8 mouse cellular contexts compared by ENCODE assay signal in the genomic region with DNA sequence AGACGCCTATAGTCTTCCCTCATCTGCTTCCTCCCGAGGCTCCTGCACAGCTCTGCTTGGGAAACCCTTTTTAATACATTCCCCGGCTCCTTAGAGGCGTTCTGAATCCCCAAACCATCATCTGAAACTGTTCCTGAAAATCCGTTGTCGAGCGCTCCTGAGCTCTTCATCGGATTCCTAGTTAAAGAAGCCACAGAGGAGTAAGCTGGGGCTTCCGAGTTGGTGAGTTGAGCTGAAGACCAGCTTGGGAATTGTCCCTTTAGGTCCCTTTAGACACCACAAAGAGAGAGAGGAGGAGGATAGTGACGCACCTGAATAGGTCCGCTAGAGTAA. TPM values are rescaled to one million over a fixed set of nuclear protein-coding genes. Genes with fewer than 3 reads are reported as not detected.
A peak's percentile ranks its signal among the peaks of the same experiment; 100 is the strongest.
DNase-seq lines count a peak whose midpoint lies in the region; ATAC-seq and TF ChIP-seq lines count a peak whose summit lies in the region.

No protein-coding gene starts in this region.

- peaks cover 60% of the 10 kb centered on the region for H3K27me3 ChIP-seq in heart, embryonic 11.5 days (ENCODE audit: control insufficient read depth, insufficient read depth, low read length)
- peaks cover 93% of the 10 kb centered on the region for H3K27me3 ChIP-seq in E14TG2a.4 (ENCODE audit: insufficient read depth, low read length)
- peaks cover 25% of the 10 kb centered on the region for H3K27me3 ChIP-seq in forebrain, embryonic 14.5 days (replicated peaks; ENCODE audit: control insufficient read depth, insufficient read depth, low read length)
- peaks cover 67% of the 10 kb centered on the region for H3K27me3 ChIP-seq in liver, embryonic 13.5 days

- peaks cover 5% of the 10 kb centered on the region; the same call in 1 of the 2 replicates for H3K4me1 ChIP-seq in heart, embryonic 11.5 days (ENCODE audit: control insufficient read depth, insufficient read depth, low read length)
- H3K4me1 ChIP-seq in E14TG2a.4 (replicated peaks; ENCODE audit: low read depth, low read length) = peaks cover 21% of the 10 kb centered on the region
- H3K4me1 ChIP-seq in forebrain, embryonic 14.5 days (ENCODE audit: control insufficient read depth, insufficient read depth, low read length) = peaks cover 6% of the 10 kb centered on the region; the same call in 1 of the 2 replicates
- H3K4me1 ChIP-seq in liver, embryonic 13.5 days (replicated peaks) = peaks cover 73% of the 10 kb centered on the region

- intact Hi-C loops in heart, postnatal 25 days (cut with DNase I) = no loop called here

- no peak for TF ChIP-seq CTCF in E14TG2a.4 (conservative IDR thresholded peaks at IDR 0.05; ENCODE audit: low read length)

- no peaks in the 10 kb centered on the region for H3K36me3 ChIP-seq in heart, embryonic 11.5 days (ENCODE audit: control insufficient read depth, insufficient read depth, low read length)
- no peaks in the 10 kb centered on the region for H3K36me3 ChIP-seq in E14TG2a.4 (ENCODE audit: insufficient read depth, low read length)
- H3K36me3 ChIP-seq in forebrain, embryonic 14.5 days (ENCODE audit: control insufficient read depth, insufficient read depth, low read length) = no peaks in the 10 kb centered on the region
- H3K36me3 ChIP-seq in liver, embryonic 13.5 days = peaks cover 7% of the 10 kb centered on the region; the same call in 1 of the 2 replicates

- 12% methylated on average over 11 of the region's 11 CpGs for WGBS in heart, embryonic 11.5 days (ENCODE audit: insufficient replicate concordance)
- 10% methylated on average over 11 of the region's 11 CpGs for WGBS in forebrain, embryonic 14.5 days
- 14% methylated on average over 11 of the region's 11 CpGs for WGBS in liver, embryonic 13.5 days (ENCODE audit: insufficient replicate concordance)

- DNase-seq in heart, postnatal 25 days (ENCODE audit: low spot score) = no peak
- DNase-seq in forebrain, embryonic 14.5 days (ENCODE audit: low spot score) = peak; percentile 37
- DNase-seq in liver, embryonic 13.5 days = no peak
- no peak for DNase-seq in urinary bladder, postnatal 10 days (ENCODE audit: low spot score)
- DNase-seq in layer of hippocampus, postnatal 10 days (ENCODE audit: low spot score in 2 of 2) = no peak
- DNase-seq in left cerebral cortex, adult 8-10 months (ENCODE audit: low spot score in 2 of 2) = no peak

- H3K27ac ChIP-seq in heart, embryonic 11.5 days (ENCODE audit: low read depth, low read length) = no peak overlapping the region
- H3K27ac ChIP-seq in forebrain, embryonic 14.5 days (ENCODE audit: low read depth, low read length) = no peak overlapping the region
- peak overlapping the region; percentile 58 for H3K27ac ChIP-seq in liver, embryonic 13.5 days

- H3K4me3 ChIP-seq in heart, embryonic 11.5 days (ENCODE audit: low read depth, low read length) = peak overlapping the region; percentile 67
- H3K4me3 ChIP-seq in E14TG2a.4 (replicated peaks; ENCODE audit: low read length) = peak overlapping the region; percentile 77
- H3K4me3 ChIP-seq in forebrain, embryonic 14.5 days (ENCODE audit: low read depth, low read length) = peak overlapping the region; percentile 63
- peak overlapping the region; percentile 70 for H3K4me3 ChIP-seq in liver, embryonic 13.5 days (replicated peaks)

- no peak overlapping the region for H3K9ac ChIP-seq in heart, embryonic 11.5 days (ENCODE audit: low read depth, low read length)
- peak overlapping the region; percentile 71; the same call in 1 of the 2 replicates for H3K9ac ChIP-seq in forebrain, embryonic 14.5 days (ENCODE audit: low read length)
- peak overlapping the region; percentile 77; the same call in 1 of the 2 replicates for H3K9ac ChIP-seq in liver, embryonic 13.5 days

- H3K9me3 ChIP-seq in heart, embryonic 11.5 days (replicated peaks; ENCODE audit: control insufficient read depth, low read length) = no peaks in the 10 kb centered on the region; the same call in 1 of the 2 replicates
- no peaks in the 10 kb centered on the region for H3K9me3 ChIP-seq in E14TG2a.4 (ENCODE audit: low read length)
- H3K9me3 ChIP-seq in forebrain, embryonic 14.5 days (replicated peaks; ENCODE audit: control insufficient read depth, low read length) = no peaks in the 10 kb centered on the region
- no peaks in the 10 kb centered on the region for H3K9me3 ChIP-seq in liver, embryonic 13.5 days (replicated peaks)

- H3K4me2 ChIP-seq in heart, embryonic 11.5 days = peak overlapping the region; percentile 96
- peak overlapping the region; percentile 90 for H3K4me2 ChIP-seq in forebrain, embryonic 14.5 days (ENCODE audit: low read length)
- H3K4me2 ChIP-seq in liver, embryonic 13.5 days = peak overlapping the region; percentile 88

- no peak for ATAC-seq in heart, embryonic 11.5 days (replicated peaks; ENCODE audit: insufficient number of reproducible peaks, low FRiP score, low TSS enrichment)
- ATAC-seq in forebrain, embryonic 14.5 days = no peak
- no peak for ATAC-seq in liver, embryonic 13.5 days (ENCODE audit: low read depth)

RNA-seq across cellular contexts. Expression of a gene that starts 0.8 kb away (rescaled TPM):
- 0.70 and 0.86 TPM in 2 replicates for polyA plus RNA-seq in heart, embryonic 11.5 days (2014; fragmentation: Nextera tagmentation; extraction: Ambion mirVana)
- total RNA-seq in heart, postnatal 25 days (2021) = 10 to 100 TPM; 41.1 to 43.4 TPM
- 1.9 and 3.1 TPM in 2 replicates for polyA plus RNA-seq in forebrain, embryonic 14.5 days (2014; fragmentation: Nextera tagmentation; extraction: Ambion mirVana)
- polyA plus RNA-seq in liver, embryonic 13.5 days (2015; fragmentation: Nextera tagmentation; extraction: Ambion mirVana) = 8.4 and 8.5 TPM in 2 replicates
- total RNA-seq in layer of hippocampus, postnatal 10 days (2021) = 10 to 100 TPM; 42.6 to 47.8 TPM
- total RNA-seq in left cerebral cortex, adult 8-10 months (2022) = 10 to 100 TPM; 28.2 to 32.0 (median 29.1) TPM

RNA-seq across cellular contexts. Expression of a gene that starts 46.9 kb away (rescaled TPM):
- 89.0 and 102 TPM in 2 replicates for polyA plus RNA-seq in heart, embryonic 11.5 days (2014; fragmentation: Nextera tagmentation; extraction: Ambion mirVana)
- total RNA-seq in heart, postnatal 25 days (2021) = 10 to 100 TPM; 27.8 to 32.2 TPM
- polyA plus RNA-seq in forebrain, embryonic 14.5 days (2014; fragmentation: Nextera tagmentation; extraction: Ambion mirVana) = 129 and 132 TPM in 2 replicates
- polyA plus RNA-seq in liver, embryonic 13.5 days (2015; fragmentation: Nextera tagmentation; extraction: Ambion mirVana) = 87.5 and 114 TPM in 2 replicates
- total RNA-seq in layer of hippocampus, postnatal 10 days (2021) = 10 to 100 TPM; 68.7 to 90.3 TPM
- total RNA-seq in left cerebral cortex, adult 8-10 months (2022) = 10 to 100 TPM; 66.3 to 80.7 (median 70.4) TPM
